Mouse (Mus musculus) left cerebral cortex, adult 2 months (tissue): ENCODE measurements around the gene Gpx3. TPM values are rescaled to one million over a fixed set of nuclear protein-coding genes. Genes with fewer than 3 reads are reported as not detected.

Experiments
- DNase-seq, 2 experiments: peaks; one replicate each; pipeline ENCODE4 v3.0.0; 2021 to 2022; ENCODE audit warnings: low spot score in 2 of 2, mixed read lengths in 1 of 2; ENCODE audit errors: extremely low spot score in 1 of 2
- H3K27ac ChIP-seq: fragments of 200-600 bp; 2 replicates; pipeline ENCODE4 v1.8.1; 2022
- H3K4me3 ChIP-seq: fragments of 200-600 bp; 2 replicates; pipeline ENCODE4 v1.8.1; 2022
- CTCF ChIP-seq: fragments of 200-600 bp; IDR thresholded peaks from 2 replicates; pipeline ENCODE4 v1.8.1; 2022; ENCODE audit warnings: antibody characterized with exemption, mild to moderate bottlenecking, moderate library complexity
- intact Hi-C: fragments of 180-260 bp; cut with DNase I; formaldehyde crosslinking; loops from one replicate; pipeline ENCODE4 v1.15.1; 2025
- total RNA-seq, 2 experiments: library from RNA; stranded (reverse); gene quantifications; 2 replicates each; pipeline ENCODE4 v1.2.3; 2021

The Gpx3 gene
- total RNA-seq, 2 experiments from 2014 or later = 6.2 to 10.2 TPM

- Histone ChIP-seq H3K27ac (peak within 1 kb of the TSS; percentile 98), H3K4me3 (peak within 1 kb of the TSS; percentile 95)
- DNase-seq = peak; percentile 92 to 96
- intact Hi-C loops = loop anchor here (1.0 to 10.0 kb wide), 2 partner anchors 79 to 342 kb away; partner anchors contain the start of genes Cdc42se2 and Rapgef6
- TF ChIP-seq CTCF = peak; percentile 32
Observed at GRCm38 (mm10) chr11:54866119-54867048, 35.9 kb upstream of the Gpx3 start, which contains the start of gene Hint1. Hint1 (plus strand) TSS chr11:54866383.

GRCm38 (mm10) chr11:54867049-54867385 lies 35.2 kb upstream of the Gpx3 start:
- intact Hi-C loops = loop anchor here (10.0 kb wide), 1 partner anchor 342 kb away; the partner anchor contains the start of gene Rapgef6
- Histone ChIP-seq H3K4me3 (peak overlapping the region; percentile 95), H3K27ac (peak overlapping the region; percentile 98)
- TF ChIP-seq CTCF = no peak
- DNase-seq = no peak

DNA sequence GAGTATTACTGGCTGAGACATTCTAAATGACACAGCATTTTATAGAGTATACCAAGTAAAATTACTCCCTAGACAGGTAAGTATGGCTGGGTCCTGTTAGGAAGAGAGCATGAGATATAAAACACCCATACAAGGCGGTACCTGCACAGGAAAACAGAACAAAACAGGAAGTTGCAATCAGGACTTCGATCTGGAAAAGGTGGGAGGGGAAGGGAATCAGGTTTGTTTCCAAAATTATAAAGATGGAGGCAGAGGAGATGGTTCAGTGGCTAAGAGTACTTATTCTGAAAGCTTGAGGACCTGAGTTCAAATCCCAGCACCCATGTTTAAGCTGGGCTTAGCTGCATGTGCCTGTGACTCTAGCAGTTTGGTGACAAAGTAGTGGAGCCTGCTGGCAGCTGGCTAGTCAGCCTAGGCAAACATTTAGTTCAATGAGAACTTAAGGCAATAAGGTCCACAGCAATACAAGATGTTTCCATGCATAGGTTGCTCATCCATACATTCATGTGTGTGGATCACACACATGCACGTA lies 34.3 kb upstream of the Gpx3 start:
- H3K4me3 ChIP-seq = no peak overlapping the region; the same call in 1 of the 2 replicates
- TF ChIP-seq CTCF = no peak
- no peak for DNase-seq
- intact Hi-C loops = loop anchor here (10.0 kb wide), 1 partner anchor 343 kb away; the partner anchor contains the start of gene Rapgef6
- no peak overlapping the region for H3K27ac ChIP-seq

DNA sequence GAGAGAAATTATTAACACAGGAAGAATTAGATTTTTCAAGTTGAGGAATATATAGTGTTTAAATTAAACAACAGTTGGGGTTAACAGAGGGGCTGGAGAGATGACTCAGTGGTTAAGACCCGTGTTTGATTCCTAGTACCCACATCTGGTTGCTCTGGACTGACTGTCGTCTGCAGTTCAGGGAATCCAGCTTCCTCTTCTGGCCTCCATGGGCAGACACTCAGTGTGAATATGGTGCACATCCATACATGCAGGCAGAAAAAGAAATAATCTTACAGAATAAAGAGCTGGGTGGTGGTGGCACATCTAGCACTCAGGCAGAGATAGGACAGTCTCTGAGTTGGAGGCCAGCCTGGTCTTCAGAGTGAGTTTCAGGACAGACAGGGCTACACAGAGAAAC lies 33.8 kb upstream of the Gpx3 start:
- Histone ChIP-seq H3K4me3 (no peak overlapping the region), H3K27ac (no peak overlapping the region)
- no peak for TF ChIP-seq CTCF
- DNase-seq = no peak
- intact Hi-C loops = loop anchor here (10.0 kb wide), 1 partner anchor 344 kb away; the partner anchor contains the start of gene Rapgef6

GRCm38 (mm10) chr11:54869318-54869717 lies 32.9 kb upstream of the Gpx3 start:
- H3K27ac ChIP-seq = no peak overlapping the region
- intact Hi-C loops = loop anchor here (10.0 kb wide), 1 partner anchor 345 kb away; the partner anchor contains the start of gene Rapgef6
- no peak for TF ChIP-seq CTCF
- DNase-seq = no peak
- no peak overlapping the region for H3K4me3 ChIP-seq

DNA sequence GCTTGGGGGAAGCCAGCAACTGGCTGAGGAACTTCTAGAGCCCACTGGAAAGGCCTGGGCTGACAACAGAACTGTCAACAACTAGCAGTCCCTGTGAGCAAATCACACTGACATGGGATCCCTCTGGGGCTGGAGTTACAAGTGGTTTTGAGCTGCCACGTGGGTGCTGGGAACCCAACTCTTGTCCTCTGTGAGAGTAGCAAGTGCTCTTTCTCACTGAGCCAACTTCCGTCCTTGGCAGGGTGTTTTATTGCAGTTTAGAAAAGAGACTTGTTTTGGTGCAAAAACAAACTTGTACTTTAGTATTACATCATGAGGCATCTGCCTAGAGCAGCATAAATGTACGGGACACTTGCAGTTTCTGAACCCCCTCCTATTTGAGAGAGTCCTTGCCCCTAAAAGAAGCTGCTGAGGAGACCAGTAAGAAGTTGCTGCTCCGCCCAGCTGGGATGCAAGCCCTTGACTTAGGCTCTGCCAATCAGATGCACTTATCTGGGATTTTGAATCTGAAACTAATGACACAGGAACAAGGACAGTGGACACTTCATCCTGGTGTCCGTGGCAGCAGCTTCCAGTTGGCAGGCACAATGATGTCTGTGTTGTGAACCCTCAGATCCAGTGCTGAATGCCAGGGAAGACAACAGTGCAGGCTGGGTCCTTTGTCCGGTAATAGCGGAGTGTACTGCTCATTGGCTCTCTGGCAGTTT lies 30.3 kb upstream of the Gpx3 start:
- H3K27ac ChIP-seq = peak overlapping the region; percentile 8; the same call in 1 of the 2 replicates
- no peak overlapping the region for H3K4me3 ChIP-seq
- no peak for DNase-seq
- intact Hi-C loops = no loop called here
- TF ChIP-seq CTCF = no peak

- no peak overlapping the region for H3K4me3 ChIP-seq
- TF ChIP-seq CTCF = no peak
- intact Hi-C loops = no loop called here
Observed at GRCm38 (mm10) chr11:54876031-54876430, 26.2 kb upstream of the Gpx3 start.

GRCm38 (mm10) chr11:54878893-54879292 lies 23.4 kb upstream of the Gpx3 start:
- intact Hi-C loops = loop anchor here (1.0 kb wide), 2 partner anchors 48 to 105 kb away; no protein-coding TSS in a partner anchor
- TF ChIP-seq CTCF = no peak

More at GRCm38 (mm10) chr11:54876031-54876430, 26.2 kb upstream of the Gpx3 start:
- no peak for DNase-seq
- H3K27ac ChIP-seq = no peak overlapping the region

DNA sequence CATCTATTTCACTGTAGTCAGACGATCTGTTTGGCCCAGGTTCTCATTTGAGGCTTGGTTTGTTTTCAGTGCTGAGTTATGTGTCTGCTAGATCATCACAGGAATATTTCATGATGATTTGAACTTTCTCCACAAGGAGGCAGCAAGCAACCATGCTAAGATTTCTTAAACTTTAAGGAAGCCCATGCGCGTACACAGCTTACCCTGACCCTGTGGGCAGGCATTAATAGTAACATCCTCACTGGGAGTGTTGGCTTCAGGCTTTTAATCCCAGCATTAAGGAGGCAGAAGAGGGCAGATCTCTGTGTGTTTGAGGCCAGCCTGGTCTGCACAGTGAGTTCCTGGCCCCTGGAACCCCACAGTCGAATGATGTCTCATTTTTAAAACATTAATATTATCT lies 22.8 kb upstream of the Gpx3 start:
- Histone ChIP-seq H3K4me3 (no peak overlapping the region), H3K27ac (no peak overlapping the region)
- intact Hi-C loops = loop anchor here (1.0 kb wide), 2 partner anchors 48 to 105 kb away; no protein-coding TSS in a partner anchor
- TF ChIP-seq CTCF = peak; percentile 76
- DNase-seq = peak in 1 of 2 experiments; percentile 44

More at GRCm38 (mm10) chr11:54878893-54879292, 23.4 kb upstream of the Gpx3 start:
- H3K4me3 ChIP-seq = no peak overlapping the region
- no peak for DNase-seq
- no peak overlapping the region for H3K27ac ChIP-seq

- DNase-seq = no peak
- intact Hi-C loops = loop anchor here (1.0 to 10.0 kb wide), 5 partner anchors 47 to 565 kb away; partner anchors contain the start of gene Ccdc69
- H3K27ac ChIP-seq = no peak overlapping the region
- no peak overlapping the region for H3K4me3 ChIP-seq
- TF ChIP-seq CTCF = no peak
Observed at GRCm38 (mm10) chr11:54879922-54880321, 22.3 kb upstream of the Gpx3 start.

- no peak overlapping the region for H3K27ac ChIP-seq
- TF ChIP-seq CTCF = no peak
- no peak overlapping the region for H3K4me3 ChIP-seq
- intact Hi-C loops = loop anchor here (10.0 kb wide), 3 partner anchors 194 to 564 kb away; partner anchors contain the start of gene Ccdc69
- DNase-seq = no peak
Observed at GRCm38 (mm10) chr11:54881051-54881474, 21.2 kb upstream of the Gpx3 start.
